Mouse (Mus musculus) myocyte (in vitro differentiated cells): ENCODE results near the gene Vti1a.

Source experiments
- CEBPB ChIP-seq: IDR thresholded peaks from 2 replicates; pipeline ENCODE4 v1.6.1; 2011; ENCODE audit warnings: mild to moderate bottlenecking, moderate library complexity; ENCODE audit not compliant: poor library complexity, insufficient read depth, severe bottlenecking
- MAX ChIP-seq: IDR thresholded peaks from one replicate; pipeline ENCODE4 v1.6.1; 2011; ENCODE audit warnings: low read depth, mild to moderate bottlenecking, control low read depth
- MYOD1 ChIP-seq, 3 experiments: IDR thresholded peaks; one replicate each; pipeline ENCODE4 v1.6.1; 2011; ENCODE audit warnings: control low read depth in 2 of 3, low read depth in 2 of 3, mild to moderate bottlenecking in 2 of 3, moderate library complexity in 1 of 3; ENCODE audit not compliant: insufficient read length in 2 of 3, control insufficient read depth in 1 of 3
- POLR2A ChIP-seq: IDR thresholded peaks from one replicate; pipeline ENCODE4 v1.6.1; 2011; ENCODE audit warnings: low read depth, mild to moderate bottlenecking, control low read depth, moderate library complexity; ENCODE audit not compliant: insufficient read length
- POLR2AphosphoS2 ChIP-seq: IDR thresholded peaks from one replicate; pipeline ENCODE4 v1.6.1; 2011; ENCODE audit warnings: low read depth, control low read depth; ENCODE audit not compliant: insufficient read length
- SRF ChIP-seq: IDR thresholded peaks from one replicate; pipeline ENCODE4 v1.6.1; 2011; ENCODE audit warnings: low read depth; ENCODE audit not compliant: control insufficient read depth, insufficient read length
- TCF12 ChIP-seq: IDR thresholded peaks from one replicate; pipeline ENCODE4 v1.6.1; 2011; ENCODE audit warnings: mild to moderate bottlenecking, control low read depth; ENCODE audit not compliant: poor library complexity, insufficient read depth, severe bottlenecking
- USF1 ChIP-seq: IDR thresholded peaks from one replicate; pipeline ENCODE4 v1.6.1; 2011; ENCODE audit warnings: low read depth, mild to moderate bottlenecking, control low read depth, moderate library complexity

DNA sequence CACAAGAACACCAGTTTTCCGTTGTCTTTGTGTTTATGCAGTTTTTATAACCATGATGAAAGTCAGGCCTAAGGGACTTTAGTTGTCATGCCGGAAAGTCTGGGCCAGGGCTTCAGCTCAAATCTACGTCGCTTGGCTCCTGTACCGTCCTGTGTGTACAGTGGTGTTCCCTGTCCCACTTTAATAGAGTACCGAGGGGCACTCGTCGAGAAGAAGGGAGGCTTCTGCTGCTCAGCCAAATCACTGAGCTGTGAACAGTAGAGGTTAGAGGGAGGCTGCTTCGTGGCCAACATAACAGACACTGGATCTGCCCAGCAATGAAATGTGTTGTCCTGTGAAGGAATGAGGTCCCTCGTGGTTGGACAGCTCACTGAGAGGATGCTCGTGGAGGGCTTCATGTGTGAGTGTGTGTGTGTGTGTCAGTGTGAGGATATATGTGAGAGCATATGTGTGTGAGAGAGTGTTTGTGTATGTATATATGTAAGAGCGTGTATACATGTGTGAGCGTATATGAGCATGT lies 230.0 kb downstream of the Vti1a start:
- TF ChIP-seq POLR2A (no peak), MAX (no peak), USF1 (no peak), TCF12 (no peak), POLR2AphosphoS2 (no peak), SRF (no peak), CEBPB (no peak), MYOD1 (IDR thresholded peaks at IDR 0.05; ENCODE audit: control insufficient read depth in 1 of 3, insufficient read length in 2 of 3, low read depth in 2 of 3) (no peak)
